Mouse (Mus musculus) stomach, embryonic 16.5 days (tissue): Measurements from ENCODE around the gene Dchs1. TPM values are rescaled to one million over a fixed set of nuclear protein-coding genes. Genes with fewer than 3 reads are reported as not detected.
A peak's percentile ranks its signal among the peaks of the same experiment; 100 is the strongest.
"Not testable (repeated sequence)": the region's sequence is repeated elsewhere in the genome, so short reads cannot be mapped to it uniquely, and the experiment has no call there.

ENCODE experiments used
- ATAC-seq: fragments of 200-750 bp; cut with Nextera tagmentation; 2 replicates; pipeline ENCODE4 v1.8.0; 2017; ENCODE audit warnings: moderate number of reproducible peaks, moderate TSS enrichment; ENCODE audit not compliant: insufficient read depth, low FRiP score
- H3K27ac ChIP-seq: fragments of 300-500 bp; sonication (generic); 2 replicates; pipeline ENCODE4 v1.5.1; 2014; ENCODE audit warnings: low read length
- H3K27me3 ChIP-seq: fragments of 300-500 bp; sonication (generic); 2 replicates; pipeline ENCODE4 v1.6.1; 2014; ENCODE audit warnings: low read length, control low read depth, mixed read lengths; ENCODE audit not compliant: control insufficient read depth, insufficient read depth
- H3K36me3 ChIP-seq: fragments of 300-500 bp; sonication (generic); 2 replicates; pipeline ENCODE4 v1.6.1; 2014; ENCODE audit warnings: low read length; ENCODE audit not compliant: control insufficient read depth, insufficient read depth
- H3K4me1 ChIP-seq: fragments of 300-500 bp; sonication (generic); 2 replicates; pipeline ENCODE4 v1.6.1; 2014; ENCODE audit warnings: low read length, control low read depth, mixed read lengths; ENCODE audit not compliant: control insufficient read depth, insufficient read depth
- H3K4me2 ChIP-seq: fragments of 300-500 bp; sonication (generic); 2 replicates; pipeline ENCODE4 v1.6.1; 2014; ENCODE audit warnings: low read depth, low read length, mixed read lengths
- H3K4me3 ChIP-seq: fragments of 300-500 bp; sonication (generic); replicated peaks from 2 replicates; pipeline ENCODE4 v1.5.1; 2014; ENCODE audit warnings: mild to moderate bottlenecking, low read length
- H3K9ac ChIP-seq: fragments of 300-500 bp; sonication (generic); 2 replicates; pipeline ENCODE4 v1.6.1; 2014; ENCODE audit warnings: low read length
- H3K9me3 ChIP-seq: fragments of 300-500 bp; sonication (generic); replicated peaks from 2 replicates; pipeline ENCODE4 v1.6.1; 2016; ENCODE audit warnings: low read length, control low read depth; ENCODE audit not compliant: control insufficient read depth
- WGBS: fragments of 180-500 bp; shearing (Covaris S2); extraction: QIAGEN DNeasy Blood & Tissue Kit; methylation state at CpG from one replicate; pipeline ENCODE4 v1.1.7; 2014; 5-methylcytosine and 5-hydroxymethylcytosine counted together
- polyA plus RNA-seq: library from polyadenylated mRNA; unstranded; fragments of >200 nt; fragmentation: Nextera tagmentation; extraction: Ambion mirVana; gene quantifications from 2 replicates; pipeline ENCODE4 v1.2.1, GENCODE M21; 2015

The Dchs1 gene
- polyA plus RNA-seq, 1 experiment from 2014 or later: 7.7 TPM

GRCm38 (mm10) chr7:105741978-105742377 lies 45.5 kb downstream of the Dchs1 start:
- no peak for ATAC-seq
- Histone ChIP-seq H3K9ac (no peak overlapping the region), H3K36me3 (peaks cover 14% of the 10 kb centered on the region), H3K4me1 (peaks cover 27% of the 10 kb centered on the region), H3K9me3 (no peaks in the 10 kb centered on the region), H3K27me3 (no peaks in the 10 kb centered on the region), H3K27ac (no peak overlapping the region), H3K4me3 (no peak overlapping the region), H3K4me2 (no peak overlapping the region)
- 89% methylated on average over 9 of the region's 9 CpGs for WGBS

GRCm38 (mm10) chr7:105740851-105741250 lies 46.6 kb downstream of the Dchs1 start:
- H3K36me3 ChIP-seq: peaks cover 14% of the 10 kb centered on the region
- no peak overlapping the region for H3K4me2 ChIP-seq
- 71% methylated on average over 6 of the region's 6 CpGs for WGBS
- no peaks in the 10 kb centered on the region for H3K27me3 ChIP-seq
- H3K27ac ChIP-seq: no peak overlapping the region
- no peaks in the 10 kb centered on the region for H3K9me3 ChIP-seq
- no peak overlapping the region for H3K9ac ChIP-seq
- peaks cover 27% of the 10 kb centered on the region for H3K4me1 ChIP-seq
- H3K4me3 ChIP-seq: no peak overlapping the region
- no peak for ATAC-seq

- Histone ChIP-seq H3K9me3 (no peaks in the 10 kb centered on the region), H3K4me2 (no peak overlapping the region), H3K9ac (peak overlapping the region; percentile 31; the same call in 1 of the 2 replicates), H3K27me3 (no peaks in the 10 kb centered on the region), H3K27ac (peak overlapping the region; percentile 68), H3K36me3 (peaks cover 14% of the 10 kb centered on the region), H3K4me1 (peaks cover 31% of the 10 kb centered on the region), H3K4me3 (no peak overlapping the region)
- no peak for ATAC-seq
- WGBS: 87% methylated on average over 13 of the region's 13 CpGs
Observed at GRCm38 (mm10) chr7:105740089-105740795, 47.2 kb downstream of the Dchs1 start.

- no peaks in the 10 kb centered on the region for H3K9me3 ChIP-seq
- peak overlapping the region; percentile 59 for H3K9ac ChIP-seq
- peak overlapping the region; percentile 93 for H3K4me3 ChIP-seq
- H3K27me3 ChIP-seq: no peaks in the 10 kb centered on the region
- peak; percentile 73 for ATAC-seq
- 25% methylated on average over 3 of the region's 3 CpGs for WGBS
- peak overlapping the region; percentile 69 for H3K4me2 ChIP-seq
- H3K27ac ChIP-seq: peak overlapping the region; percentile 97
- H3K4me1 ChIP-seq: peaks cover 31% of the 10 kb centered on the region
- H3K36me3 ChIP-seq: peaks cover 19% of the 10 kb centered on the region
Observed at GRCm38 (mm10) chr7:105738948-105739347, 48.5 kb downstream of the Dchs1 start.

GRCm38 (mm10) chr7:105738286-105738685 lies 49.2 kb downstream of the Dchs1 start:
- peak overlapping the region; percentile 93 for H3K4me3 ChIP-seq
- H3K4me1 ChIP-seq: peaks cover 30% of the 10 kb centered on the region
- peak overlapping the region; percentile 69 for H3K4me2 ChIP-seq
- H3K36me3 ChIP-seq: peaks cover 26% of the 10 kb centered on the region
- H3K9ac ChIP-seq: peak overlapping the region; percentile 60
- 65% methylated on average over 2 of the region's 2 CpGs for WGBS
- H3K9me3 ChIP-seq: no peaks in the 10 kb centered on the region
- peak overlapping the region; percentile 97 for H3K27ac ChIP-seq
- no peak for ATAC-seq
- no peaks in the 10 kb centered on the region for H3K27me3 ChIP-seq

GRCm38 (mm10) chr7:105737648-105738047 lies 49.8 kb downstream of the Dchs1 start:
- Histone ChIP-seq H3K9me3 (no peaks in the 10 kb centered on the region), H3K36me3 (peaks cover 28% of the 10 kb centered on the region)
- 25% methylated on average over 3 of the region's 3 CpGs for WGBS

DNA sequence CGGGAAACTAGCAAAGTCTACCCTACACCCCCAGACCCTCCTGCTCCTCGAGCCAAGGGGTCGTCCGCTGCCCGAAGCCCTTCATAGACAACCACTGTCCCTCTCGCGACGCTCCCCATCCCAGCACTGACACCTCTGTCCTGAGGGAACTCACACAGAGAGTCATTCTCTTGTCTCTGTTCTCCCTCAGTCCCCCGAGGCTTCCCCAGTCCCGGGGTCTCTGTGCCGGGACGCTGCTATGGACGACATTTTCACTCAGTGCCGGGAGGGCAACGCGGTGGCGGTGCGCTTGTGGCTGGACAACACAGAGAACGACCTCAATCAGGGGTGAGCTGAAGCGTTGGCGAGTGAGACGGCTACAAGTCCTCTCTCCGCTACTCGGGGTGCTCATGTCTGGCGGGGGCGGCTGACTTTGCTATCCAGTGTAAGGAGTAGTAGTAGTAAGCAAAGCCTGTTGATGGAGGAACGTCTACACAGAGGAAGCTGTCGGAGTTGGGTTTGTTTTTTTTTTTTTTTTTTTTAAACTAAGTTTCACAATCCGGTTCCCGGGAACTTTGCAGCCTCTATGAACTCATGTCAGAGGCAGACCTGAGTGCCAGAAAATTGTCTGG lies 50.4 kb downstream of the Dchs1 start, which contains the start of gene Rrp8:
TSS of gene Rrp8 (minus strand) at position 475 of the 611 bp plus-strand sequence.
- Histone ChIP-seq H3K27me3 (no peaks in the 10 kb centered on the region), H3K4me1 (peaks cover 24% of the 10 kb centered on the region), H3K4me3 (peak within 1 kb of the TSS; percentile 93), H3K9me3 (no peaks in the 10 kb centered on the region), H3K36me3 (peaks cover 33% of the 10 kb centered on the region), H3K9ac (peak within 1 kb of the TSS; percentile 95), H3K27ac (peak within 1 kb of the TSS; percentile 97), H3K4me2 (peak within 1 kb of the TSS; percentile 73)
- WGBS: under 1% methylated on average over 30 of the region's 30 CpGs
- peak; percentile 0; the same call in 1 of the 2 replicates for ATAC-seq

More at GRCm38 (mm10) chr7:105737648-105738047, 49.8 kb downstream of the Dchs1 start:
- Histone ChIP-seq H3K4me2 (peak overlapping the region; percentile 69), H3K9ac (peak overlapping the region; percentile 95), H3K27me3 (no peaks in the 10 kb centered on the region), H3K27ac (peak overlapping the region; percentile 95), H3K4me3 (peak overlapping the region; percentile 93), H3K4me1 (peaks cover 24% of the 10 kb centered on the region)
- ATAC-seq: no peak

- no peaks in the 10 kb centered on the region for H3K9me3 ChIP-seq
- H3K36me3 ChIP-seq: peaks cover 34% of the 10 kb centered on the region
- H3K9ac ChIP-seq: peak within 1 kb of the TSS; percentile 95
- peak within 1 kb of the TSS; percentile 73 for H3K4me2 ChIP-seq
- peak within 1 kb of the TSS; percentile 93 for H3K4me3 ChIP-seq
- H3K4me1 ChIP-seq: peaks cover 24% of the 10 kb centered on the region
- under 1% methylated on average over 62 of the region's 62 CpGs for WGBS
- H3K27me3 ChIP-seq: no peaks in the 10 kb centered on the region
- peak; percentile 98 for ATAC-seq
- H3K27ac ChIP-seq: peak within 1 kb of the TSS; percentile 95
Observed at GRCm38 (mm10) chr7:105736264-105736901, 51.1 kb downstream of the Dchs1 start, which contains the start of gene Ilk. Gene Ilk, plus strand, starts transcription at chr7:105736592.

- peaks cover 29% of the 10 kb centered on the region for H3K36me3 ChIP-seq
- H3K4me1 ChIP-seq: peaks cover 20% of the 10 kb centered on the region
- H3K4me2 ChIP-seq: peak overlapping the region; percentile 73
- peak overlapping the region; percentile 95 for H3K9ac ChIP-seq
- H3K9me3 ChIP-seq, H3K27me3 ChIP-seq, ATAC-seq: not testable (repeated sequence)
- WGBS: 39% methylated on average over 4 of the region's 4 CpGs
- peak overlapping the region; percentile 93 for H3K4me3 ChIP-seq
- H3K27ac ChIP-seq: peak overlapping the region; percentile 95; the same call in 1 of the 2 replicates
Observed at GRCm38 (mm10) chr7:105735464-105735863, 52.0 kb downstream of the Dchs1 start.
